8 mouse cellular contexts compared by ENCODE assay signal in genomic region chr5:125040128-125040584, GRCm38 (mm10). TPM values are rescaled to one million over a fixed set of nuclear protein-coding genes. Genes with fewer than 3 reads are reported as not detected.
DNase-seq lines count a peak whose midpoint lies in the region.

No protein-coding gene starts in this region.

- DNase-seq in B cell, adult 2 months, result peak; percentile 42 to 50
- peak; percentile 94 for DNase-seq in MN1 (ENCODE audit: low spot score)
- DNase-seq in cerebellum, postnatal 36 days, result peak; percentile 84 to 87
- DNase-seq in heart, postnatal 25 days (ENCODE audit: low spot score), result peak; percentile 91
- DNase-seq in lung, postnatal 14 days, result peak; percentile 35
- DNase-seq in frontal cortex, postnatal 36 days (ENCODE audit: low spot score in 2 of 2), result no peak
- no peak for DNase-seq in c-Kit-positive CD71-positive TER-119-positive erythroid progenitor cells, embryonic 14.5 days (ENCODE audit: low spot score)
- DNase-seq in right cerebral cortex, postnatal 36 days (ENCODE audit: low spot score in 2 of 2), result no peak

- intact Hi-C loops in heart, postnatal 25 days (cut with DNase I), result no loop called here

RNA-seq across cellular contexts. Expression of gene Rflna, which starts 37.1 kb away (rescaled TPM):
- total RNA-seq in heart, postnatal 25 days (2021), result under 1 TPM; 0.26 to 0.31 TPM

Comparison
In these comparisons a context has a peak if more than half of its experiments do, and no peak if none do; other contexts are left out.
1. DNase-seq: peak in B cell, adult 2 months (2 of 2), MN1 (single experiment), cerebellum, postnatal 36 days (2 of 2), heart, postnatal 25 days (single experiment) and lung, postnatal 14 days (single experiment); none in frontal cortex, postnatal 36 days (0 of 2), c-Kit-positive CD71-positive TER-119-positive erythroid progenitor cells, embryonic 14.5 days (single experiment) and right cerebral cortex, postnatal 36 days (0 of 2).